Mouse (Mus musculus) midbrain, embryonic 12.5 days (tissue): ENCODE results near the gene Bdh2. TPM values are rescaled to one million over a fixed set of nuclear protein-coding genes. Genes with fewer than 3 reads are reported as not detected.
A peak's percentile ranks its signal among the peaks of the same experiment; 100 is the strongest.

Source experiments
- ATAC-seq: fragments of 200-750 bp; cut with Nextera tagmentation; 2 replicates; pipeline ENCODE4 v1.8.0; 2017; ENCODE audit warnings: low read depth, moderate TSS enrichment, moderate library complexity; ENCODE audit not compliant: low FRiP score
- H3K27ac ChIP-seq: fragments of 300-500 bp; sonication (generic); replicated peaks from 2 replicates; pipeline ENCODE4 v1.5.1; 2016; ENCODE audit warnings: mild to moderate bottlenecking
- H3K27me3 ChIP-seq: fragments of 300-500 bp; sonication (generic); 2 replicates; pipeline ENCODE4 v1.6.1; 2016; ENCODE audit warnings: mild to moderate bottlenecking
- H3K36me3 ChIP-seq: fragments of 300-500 bp; sonication (generic); 2 replicates; pipeline ENCODE4 v1.6.1; 2016
- H3K4me1 ChIP-seq: fragments of 300-500 bp; sonication (generic); 2 replicates; pipeline ENCODE4 v1.6.1; 2016
- H3K4me2 ChIP-seq: fragments of 300-500 bp; sonication (generic); replicated peaks from 2 replicates; pipeline ENCODE4 v1.6.1; 2016; ENCODE audit warnings: mild to moderate bottlenecking, moderate library complexity
- H3K4me3 ChIP-seq: fragments of 300-500 bp; sonication (generic); 2 replicates; pipeline ENCODE4 v1.5.1; 2016; ENCODE audit warnings: mild to moderate bottlenecking
- H3K9ac ChIP-seq: fragments of 300-500 bp; sonication (generic); replicated peaks from 2 replicates; pipeline ENCODE4 v1.6.1; 2016; ENCODE audit warnings: mild to moderate bottlenecking, moderate library complexity
- H3K9me3 ChIP-seq: fragments of 300-500 bp; sonication (generic); 2 replicates; pipeline ENCODE4 v1.6.1; 2016; ENCODE audit warnings: mild to moderate bottlenecking
- WGBS: fragments of 180-500 bp; shearing (Covaris S2); methylation state at CpG from one replicate; pipeline ENCODE4 v1.1.7; 2016; 5-methylcytosine and 5-hydroxymethylcytosine counted together
- polyA plus RNA-seq: library from polyadenylated mRNA; unstranded; fragments of >200 nt; fragmentation: Nextera tagmentation; extraction: Ambion mirVana; gene quantifications from 2 replicates; pipeline ENCODE4 v1.2.1, GENCODE M21; 2016

Bdh2 gene
- polyA plus RNA-seq, 1 experiment from 2014 or later = 5.4 TPM

DNA sequence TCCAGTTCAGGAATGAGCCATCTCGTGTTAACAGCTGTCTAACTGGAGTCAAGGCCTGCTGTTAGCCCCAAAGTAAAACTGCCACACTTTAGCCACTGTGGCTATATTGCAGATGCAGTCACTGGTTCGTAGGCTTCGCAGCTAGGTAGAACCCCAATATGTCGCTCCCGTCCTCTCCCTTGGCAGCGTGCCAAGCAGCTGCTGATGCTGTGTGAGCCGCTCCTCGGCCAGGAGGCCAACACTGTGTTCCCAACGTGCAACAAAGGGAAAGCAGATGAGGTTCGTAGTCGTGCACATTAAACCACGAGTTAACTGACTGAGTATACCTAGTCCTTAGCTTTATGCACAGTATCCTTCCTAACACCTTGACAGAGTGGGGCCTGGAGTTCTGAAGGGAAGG lies 8.4 kb upstream of the Bdh2 start:
- H3K36me3 ChIP-seq = peaks cover 52% of the 10 kb centered on the region
- ATAC-seq = no peak
- no peaks in the 10 kb centered on the region for H3K27me3 ChIP-seq
- H3K4me2 ChIP-seq = no peak overlapping the region
- WGBS = 85% methylated on average over 12 of the region's 12 CpGs
- H3K9ac ChIP-seq = no peak overlapping the region
- no peaks in the 10 kb centered on the region for H3K4me1 ChIP-seq
- H3K9me3 ChIP-seq = no peaks in the 10 kb centered on the region
- H3K27ac ChIP-seq = no peak overlapping the region
- H3K4me3 ChIP-seq = no peak overlapping the region

DNA sequence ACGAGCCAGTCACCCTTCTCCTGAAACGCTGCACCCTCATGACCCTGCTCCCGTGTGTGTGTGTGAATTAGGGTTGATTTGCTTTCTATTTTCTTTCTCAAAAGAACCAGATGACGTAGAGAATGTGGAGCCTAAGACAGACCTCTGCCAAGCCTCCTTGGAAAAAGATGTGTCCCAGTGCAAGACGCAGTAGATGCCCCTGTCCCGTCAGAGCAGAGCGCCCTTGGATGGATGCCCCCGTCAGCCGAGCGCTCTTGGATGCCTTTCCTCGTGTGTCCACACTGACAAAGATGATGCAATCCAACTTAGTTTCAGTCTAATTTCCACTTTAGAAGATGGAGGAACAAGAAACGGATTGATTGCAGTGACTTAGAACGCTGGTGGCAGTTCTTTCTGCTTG lies 8.0 kb upstream of the Bdh2 start:
- H3K4me3 ChIP-seq = no peak overlapping the region
- no peaks in the 10 kb centered on the region for H3K27me3 ChIP-seq
- no peak overlapping the region for H3K4me2 ChIP-seq
- H3K4me1 ChIP-seq = no peaks in the 10 kb centered on the region
- no peak for ATAC-seq
- 95% methylated on average over 13 of the region's 13 CpGs for WGBS
- no peak overlapping the region for H3K27ac ChIP-seq
- H3K9ac ChIP-seq = no peak overlapping the region
- H3K36me3 ChIP-seq = peaks cover 48% of the 10 kb centered on the region
- no peaks in the 10 kb centered on the region for H3K9me3 ChIP-seq

DNA sequence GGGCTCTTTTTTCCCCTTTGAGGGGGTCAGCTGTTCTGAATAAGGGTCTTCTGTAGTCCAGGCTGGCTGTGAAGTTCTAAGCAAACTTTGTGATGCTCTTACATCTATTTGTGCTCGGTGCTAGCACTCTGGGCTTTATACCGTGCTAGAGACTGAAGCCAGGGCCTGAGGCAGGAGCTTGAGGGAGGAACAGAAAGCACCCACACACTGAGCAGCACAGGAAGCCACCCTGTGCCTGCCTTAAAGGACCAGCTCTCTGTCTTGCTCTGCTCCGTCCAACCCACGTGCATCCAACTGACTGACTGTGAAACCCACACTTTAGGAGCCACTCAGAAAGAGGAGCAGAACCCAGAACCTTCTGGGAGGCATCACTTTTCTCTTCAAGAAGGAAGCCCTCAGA lies 861 bp upstream of the Bdh2 start:
- Histone ChIP-seq H3K27ac (no peak overlapping the region), H3K4me2 (no peak overlapping the region), H3K9me3 (no peaks in the 10 kb centered on the region), H3K27me3 (no peaks in the 10 kb centered on the region), H3K4me3 (no peak overlapping the region), H3K9ac (no peak overlapping the region; the same call in 1 of the 2 replicates), H3K36me3 (no peaks in the 10 kb centered on the region), H3K4me1 (0 out of 2 replicates have a peak, but pooled peaks cover 5% of the 10 kb centered on the region)
- ATAC-seq = no peak; the same call in 1 of the 2 replicates
- 78% methylated on average over 4 of the region's 4 CpGs for WGBS

DNA sequence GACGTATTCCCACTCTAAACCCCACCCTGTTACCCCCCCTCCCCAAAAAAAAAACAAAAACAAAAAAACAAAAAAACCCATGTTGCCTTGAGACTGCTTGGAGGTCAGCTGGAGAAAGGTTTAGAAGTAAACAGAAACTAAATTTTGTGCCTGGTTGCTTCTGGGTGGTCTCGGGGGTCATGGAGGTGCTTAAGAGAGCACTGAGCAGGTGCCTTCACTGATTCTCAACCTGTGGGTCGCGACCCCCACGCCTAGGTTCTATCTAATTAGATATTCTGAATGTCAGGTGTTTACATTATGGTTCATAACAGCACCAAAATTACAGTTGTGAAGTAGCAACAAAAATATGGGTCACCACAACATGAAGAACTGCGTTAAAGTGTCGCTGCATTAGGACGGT lies 680 bp downstream of the Bdh2 start:
- H3K27me3 ChIP-seq = no peaks in the 10 kb centered on the region
- no peaks in the 10 kb centered on the region for H3K9me3 ChIP-seq
- no peak overlapping the region for H3K9ac ChIP-seq
- H3K27ac ChIP-seq = no peak overlapping the region
- no peak overlapping the region for H3K4me2 ChIP-seq
- H3K36me3 ChIP-seq = no peaks in the 10 kb centered on the region
- no peak overlapping the region for H3K4me3 ChIP-seq
- ATAC-seq = no peak
- 82% methylated on average over 8 of the region's 8 CpGs for WGBS
- 0 out of 2 replicates have a peak, but pooled peaks cover 5% of the 10 kb centered on the region for H3K4me1 ChIP-seq

DNA sequence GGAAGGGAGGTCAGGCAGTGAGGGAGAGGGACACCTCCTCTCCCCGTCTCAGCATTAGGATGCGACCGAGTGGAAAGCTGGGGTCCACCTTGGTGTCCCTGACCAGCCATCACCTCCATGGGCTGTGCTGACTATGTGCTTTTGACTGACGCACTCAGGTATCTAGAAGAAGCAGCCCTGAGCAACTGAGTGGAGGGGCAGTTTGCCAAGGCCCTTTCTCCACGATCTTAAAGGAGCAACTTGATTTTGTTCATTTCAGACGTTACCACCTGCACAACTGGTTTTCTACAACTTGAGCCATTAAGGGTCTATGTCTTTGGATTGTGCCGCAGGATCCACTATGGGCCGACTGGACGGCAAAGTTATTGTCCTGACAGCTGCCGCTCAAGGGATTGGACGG lies 4.2 kb downstream of the Bdh2 start:
- WGBS = 86% methylated on average over 11 of the region's 11 CpGs
- H3K27ac ChIP-seq = no peak overlapping the region

DNA sequence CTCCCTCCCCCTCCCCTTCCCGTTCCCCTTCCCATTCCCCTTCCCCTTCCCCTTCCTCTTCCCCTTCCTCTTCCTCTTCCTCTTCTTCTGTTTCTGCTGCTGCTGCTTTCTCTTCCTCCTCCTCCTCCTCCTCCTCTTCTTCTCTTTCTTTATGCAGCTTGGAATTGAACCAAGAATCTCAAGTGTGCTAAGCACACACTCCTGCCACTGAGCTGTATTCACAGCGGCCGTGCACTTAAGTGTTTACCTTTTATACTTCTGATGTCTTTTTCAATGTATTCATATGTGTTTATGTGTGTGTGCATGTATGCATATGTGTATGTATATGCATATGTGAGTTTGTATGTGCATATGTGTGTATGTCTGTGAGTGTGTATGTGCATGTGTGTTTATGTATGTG lies 4.8 kb downstream of the Bdh2 start:
- no peak for ATAC-seq
- Histone ChIP-seq H3K27me3 (no peaks in the 10 kb centered on the region), H3K4me1 (0 out of 2 replicates have a peak, but pooled peaks cover under 1% of the 10 kb centered on the region), H3K27ac (no peak overlapping the region), H3K4me2 (no peak overlapping the region), H3K9ac (no peak overlapping the region), H3K36me3 (no peaks in the 10 kb centered on the region), H3K9me3 (no peaks in the 10 kb centered on the region), H3K4me3 (no peak overlapping the region)
- 76% methylated on average over 3 of the region's 3 CpGs for WGBS

More for the DNA sequence above, 4.2 kb downstream of the Bdh2 start:
- no peaks in the 10 kb centered on the region for H3K9me3 ChIP-seq
- no peaks in the 10 kb centered on the region for H3K27me3 ChIP-seq
- H3K9ac ChIP-seq = no peak overlapping the region
- H3K36me3 ChIP-seq = no peaks in the 10 kb centered on the region
- H3K4me1 ChIP-seq = 0 out of 2 replicates have a peak, but pooled peaks cover 5% of the 10 kb centered on the region
- H3K4me3 ChIP-seq = no peak overlapping the region
- no peak for ATAC-seq
- no peak overlapping the region for H3K4me2 ChIP-seq

DNA sequence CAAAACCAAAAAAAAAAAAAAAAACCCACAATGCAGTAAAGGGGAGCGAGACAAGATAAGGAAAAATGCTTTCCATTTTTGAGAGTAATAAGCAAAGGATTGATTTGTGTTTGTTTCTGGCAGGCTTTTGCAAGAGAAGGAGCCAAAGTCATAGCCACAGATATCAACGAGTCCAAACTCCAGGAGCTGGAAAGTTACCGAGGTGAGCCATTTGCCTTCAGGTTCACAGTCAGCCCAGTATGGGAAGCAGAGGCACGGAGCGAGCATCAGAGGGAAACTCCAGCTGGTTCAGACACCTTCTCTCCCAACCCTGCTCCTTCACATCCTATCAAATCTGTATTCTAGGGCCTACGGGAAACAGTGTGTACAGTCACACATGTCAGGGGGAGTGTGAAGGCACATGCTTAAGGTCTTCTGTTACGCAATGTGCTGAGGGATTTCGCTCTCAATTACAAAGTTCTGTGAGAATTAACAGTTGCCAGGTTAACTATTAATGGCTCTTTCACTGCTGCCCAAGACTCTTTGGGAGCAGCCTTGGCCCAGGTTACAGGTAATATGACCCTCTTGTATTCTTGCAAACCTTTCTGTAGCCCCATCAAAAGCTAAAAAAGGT lies 7.2 kb downstream of the Bdh2 start:
- H3K4me2 ChIP-seq = no peak overlapping the region
- WGBS = 88% methylated on average over 8 of the region's 8 CpGs

DNA sequence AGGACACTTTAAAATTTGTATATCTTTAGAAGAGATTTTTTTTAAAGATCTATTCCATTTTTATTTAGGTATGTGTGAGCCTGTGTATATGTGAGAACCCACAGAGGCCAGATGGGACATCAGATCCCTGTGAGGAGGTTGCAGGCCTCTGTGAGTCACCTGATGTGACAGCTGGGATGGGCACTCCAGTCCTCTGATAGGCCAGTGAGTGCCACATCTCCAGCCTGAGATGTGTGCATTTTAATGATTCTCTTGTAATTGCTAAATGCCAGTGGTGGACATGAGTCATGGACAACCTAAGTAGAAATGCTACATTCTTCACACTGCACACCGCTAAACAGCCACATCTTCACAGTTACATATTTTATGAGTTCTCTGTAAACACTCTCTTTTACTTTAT lies 8.1 kb downstream of the Bdh2 start:
- H3K36me3 ChIP-seq = no peaks in the 10 kb centered on the region
- 92% methylated on average over 1 of the region's 1 CpGs for WGBS
- no peaks in the 10 kb centered on the region for H3K27me3 ChIP-seq

More for the DNA sequence above, 7.2 kb downstream of the Bdh2 start:
- Histone ChIP-seq H3K36me3 (no peaks in the 10 kb centered on the region), H3K9ac (no peak overlapping the region), H3K27ac (no peak overlapping the region), H3K4me1 (no peaks in the 10 kb centered on the region), H3K9me3 (no peaks in the 10 kb centered on the region), H3K27me3 (no peaks in the 10 kb centered on the region), H3K4me3 (no peak overlapping the region)
- no peak for ATAC-seq

DNA sequence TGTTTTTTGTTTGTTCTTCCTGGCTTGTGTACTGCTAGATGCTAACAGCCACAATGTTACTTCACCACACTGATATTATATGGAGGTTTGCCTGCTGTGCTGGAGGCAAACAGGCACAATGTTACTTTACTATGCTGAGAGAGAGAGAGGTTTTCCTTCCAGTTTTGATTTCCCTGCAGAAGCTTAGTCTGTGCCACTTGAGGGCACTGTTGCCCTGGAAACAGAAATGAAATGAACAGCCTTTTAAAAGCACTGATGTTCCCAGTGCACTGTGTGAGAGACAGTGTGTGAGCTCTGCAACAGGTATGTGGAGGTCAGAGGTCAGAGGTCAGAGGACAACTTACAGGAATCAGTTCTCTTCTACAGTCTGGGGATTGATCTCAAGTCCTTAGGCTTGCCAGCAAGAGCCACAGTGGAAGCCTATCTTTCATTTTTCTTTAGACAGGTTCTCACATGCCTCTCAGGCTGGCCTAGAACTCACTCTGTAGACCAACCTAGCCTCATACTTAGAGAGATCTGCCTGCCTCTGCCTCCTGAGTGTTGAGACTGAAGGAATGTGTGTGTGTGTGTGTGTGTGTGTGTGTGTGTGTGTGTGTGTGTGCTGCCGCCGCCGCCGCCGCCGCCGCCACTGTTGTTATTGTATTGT lies 9.4 kb downstream of the Bdh2 start:
- ATAC-seq = peak; percentile 73
- H3K4me1 ChIP-seq = no peaks in the 10 kb centered on the region
- H3K4me2 ChIP-seq = no peak overlapping the region
- H3K9me3 ChIP-seq = no peaks in the 10 kb centered on the region
- no peak overlapping the region for H3K4me3 ChIP-seq
- H3K27me3 ChIP-seq = no peaks in the 10 kb centered on the region
- no peaks in the 10 kb centered on the region for H3K36me3 ChIP-seq
- WGBS = 100% methylated on average over 1 of the region's 7 CpGs
- H3K27ac ChIP-seq = no peak overlapping the region
- H3K9ac ChIP-seq = no peak overlapping the region

More for the DNA sequence above, 8.1 kb downstream of the Bdh2 start:
- no peaks in the 10 kb centered on the region for H3K4me1 ChIP-seq
- no peak overlapping the region for H3K4me2 ChIP-seq
- no peaks in the 10 kb centered on the region for H3K9me3 ChIP-seq
- no peak overlapping the region for H3K9ac ChIP-seq
- H3K27ac ChIP-seq = no peak overlapping the region
- ATAC-seq = no peak
- no peak overlapping the region for H3K4me3 ChIP-seq

DNA sequence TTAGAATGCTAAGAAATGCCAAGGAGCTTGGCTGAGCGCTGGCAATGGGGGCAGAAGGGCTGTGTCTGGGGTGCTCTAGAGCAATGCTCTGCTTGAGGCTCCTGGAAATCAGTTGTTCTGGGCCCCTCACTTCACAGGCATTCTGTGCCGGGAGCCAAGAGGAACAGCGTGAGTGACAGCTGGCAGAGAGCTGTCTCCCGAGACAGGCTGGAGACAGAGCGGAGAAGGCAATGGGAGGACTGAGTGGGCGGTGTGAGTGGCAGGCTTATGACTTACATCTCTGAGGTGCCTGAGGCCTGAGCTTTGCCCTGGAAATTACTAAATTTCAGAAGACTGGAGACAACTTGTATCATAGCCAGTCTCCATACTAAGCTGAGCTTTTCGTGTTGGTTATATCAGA lies 12.7 kb downstream of the Bdh2 start:
- Histone ChIP-seq H3K4me3 (no peak overlapping the region), H3K36me3 (no peaks in the 10 kb centered on the region), H3K4me2 (no peak overlapping the region), H3K4me1 (no peaks in the 10 kb centered on the region), H3K9me3 (no peaks in the 10 kb centered on the region), H3K9ac (no peak overlapping the region), H3K27me3 (no peaks in the 10 kb centered on the region), H3K27ac (no peak overlapping the region)
- peak; percentile 56; the same call in 1 of the 2 replicates for ATAC-seq
- 43% methylated on average over 7 of the region's 7 CpGs for WGBS

DNA sequence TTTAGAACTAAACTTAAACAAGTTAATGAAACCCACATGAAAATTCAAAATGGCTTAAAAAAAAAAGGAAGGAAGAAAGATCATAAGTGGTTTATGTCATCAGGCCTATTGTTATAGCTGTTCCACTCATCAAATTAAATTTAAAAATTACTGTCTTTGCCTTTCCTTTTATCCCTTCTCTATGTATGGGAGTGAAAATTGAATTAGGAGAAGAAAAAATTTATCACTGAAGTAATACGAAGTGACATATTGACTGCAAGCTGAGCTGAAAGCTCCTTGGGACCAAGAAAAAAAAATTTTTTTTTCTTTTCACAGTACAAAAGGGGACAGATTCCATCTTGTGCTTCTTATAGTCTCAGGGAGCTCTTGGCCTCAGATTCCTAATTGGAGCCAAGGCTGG lies 14.5 kb downstream of the Bdh2 start:
- Histone ChIP-seq H3K9me3 (no peaks in the 10 kb centered on the region), H3K27me3 (no peaks in the 10 kb centered on the region), H3K9ac (no peak overlapping the region), H3K4me1 (no peaks in the 10 kb centered on the region), H3K36me3 (no peaks in the 10 kb centered on the region), H3K4me3 (no peak overlapping the region), H3K27ac (no peak overlapping the region), H3K4me2 (no peak overlapping the region)
- WGBS = 74% methylated on average over 1 of the region's 1 CpGs
- no peak for ATAC-seq

DNA sequence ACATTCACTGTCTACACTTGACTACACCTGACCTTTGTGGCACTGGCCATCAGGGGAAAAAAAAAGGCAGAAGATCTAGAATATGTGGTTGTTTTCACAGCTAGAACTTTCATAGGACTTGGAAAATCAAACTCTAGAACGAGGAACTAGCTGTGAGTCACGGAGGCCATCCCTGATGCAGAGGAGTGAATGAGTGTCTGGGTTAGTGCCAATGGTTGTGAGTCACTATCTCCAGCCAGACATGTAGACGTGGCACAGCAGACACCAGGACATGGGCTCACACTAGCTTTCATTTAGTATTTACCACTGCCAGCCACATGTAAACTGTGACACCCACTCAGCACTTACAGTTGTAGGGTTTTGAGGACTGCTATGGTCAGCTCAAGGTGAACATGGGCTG lies 17.5 kb downstream of the Bdh2 start:
- Histone ChIP-seq H3K36me3 (no peaks in the 10 kb centered on the region), H3K9me3 (no peaks in the 10 kb centered on the region), H3K27me3 (no peaks in the 10 kb centered on the region), H3K9ac (no peak overlapping the region), H3K4me2 (no peak overlapping the region), H3K4me1 (no peaks in the 10 kb centered on the region), H3K4me3 (no peak overlapping the region), H3K27ac (no peak overlapping the region)
- ATAC-seq = no peak
- 87% methylated on average over 3 of the region's 3 CpGs for WGBS
